Mouse (Mus musculus): Measurements from ENCODE around the gene Chst11. TPM values are rescaled to one million over a fixed set of nuclear protein-coding genes. Genes with fewer than 3 reads are reported as not detected.

Gene Chst11
- total RNA-seq, 2 experiments from 2014 or later: 40.8 to 75.4 TPM

DNA sequence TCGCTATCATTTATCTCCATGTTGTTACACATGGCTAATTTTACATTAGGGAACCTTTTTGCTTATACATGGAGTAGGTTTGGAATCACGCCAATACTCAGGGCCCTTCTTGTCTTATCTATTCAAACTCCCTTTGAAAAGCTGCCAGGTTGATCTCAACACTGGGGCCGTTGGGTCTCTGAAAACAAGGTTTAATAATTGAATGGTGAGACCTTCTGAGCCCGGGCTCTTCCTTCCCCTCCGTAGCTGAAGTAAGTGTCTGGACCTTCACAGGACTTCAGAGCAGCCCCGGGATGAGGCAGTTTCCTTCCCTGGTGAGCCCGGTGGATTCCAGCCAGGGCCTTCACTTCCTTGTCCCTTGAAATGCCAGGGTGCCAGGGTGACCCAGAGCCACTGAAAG lies 5.6 kb downstream of the Chst11 start:
- DNase-seq: peak; percentile 64 to 72

DNA sequence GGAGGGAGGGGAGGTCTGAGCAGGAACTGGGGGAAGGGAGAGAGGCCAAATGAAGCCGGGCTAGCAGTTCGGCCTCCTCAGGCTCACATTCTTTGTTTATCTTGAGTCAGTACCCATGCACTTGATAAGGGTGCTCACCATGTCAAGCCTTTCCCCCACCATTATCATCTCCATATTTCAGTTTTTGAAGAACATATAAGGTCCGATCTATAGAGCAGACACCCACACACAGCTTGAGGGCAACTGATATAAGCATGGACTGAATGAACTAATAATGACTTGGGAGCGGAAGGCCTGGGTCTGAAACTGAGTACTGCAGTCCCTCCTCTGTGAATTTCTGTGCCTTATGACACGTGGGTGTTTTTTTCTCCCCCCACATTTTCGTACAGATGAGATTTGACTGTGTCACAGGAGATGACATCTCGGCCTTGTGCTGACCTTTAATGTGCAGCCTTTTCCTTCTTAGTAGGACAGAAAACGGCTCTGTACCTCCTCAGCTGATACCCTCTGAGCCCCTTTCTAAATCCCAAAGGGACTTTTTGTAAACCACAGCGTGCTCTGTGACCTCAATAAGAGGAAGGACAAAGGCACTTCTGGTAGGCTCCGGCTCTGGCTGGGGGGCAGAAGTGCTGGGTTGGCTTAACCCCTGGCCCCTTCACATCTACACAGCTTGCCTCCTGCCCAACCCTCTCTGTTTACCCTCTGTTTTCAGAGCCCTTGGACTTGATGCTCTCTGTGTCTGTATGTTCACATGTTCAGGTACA lies 6.6 kb downstream of the Chst11 start:
- DNase-seq: no peak

DNA sequence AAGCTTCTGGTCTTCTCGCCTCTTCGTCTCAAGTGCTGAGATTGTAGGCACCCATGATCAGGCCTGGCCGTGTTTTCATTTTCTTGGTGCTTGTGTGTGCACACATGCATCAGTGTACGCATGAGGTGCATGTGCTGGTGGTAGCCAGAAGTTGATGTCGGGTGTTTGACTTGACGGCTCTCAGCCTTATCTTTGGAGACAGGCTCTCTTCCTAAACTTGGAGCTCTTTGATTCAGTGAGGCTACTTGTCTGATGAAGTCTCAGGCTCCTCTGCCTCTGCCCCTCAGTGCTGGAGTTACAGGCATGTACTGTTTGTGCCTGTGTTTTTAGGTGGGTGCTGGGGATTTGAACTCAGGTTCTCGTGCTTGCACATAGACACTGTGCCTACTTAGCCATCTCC lies 9.0 kb downstream of the Chst11 start:
- DNase-seq: no peak

DNA sequence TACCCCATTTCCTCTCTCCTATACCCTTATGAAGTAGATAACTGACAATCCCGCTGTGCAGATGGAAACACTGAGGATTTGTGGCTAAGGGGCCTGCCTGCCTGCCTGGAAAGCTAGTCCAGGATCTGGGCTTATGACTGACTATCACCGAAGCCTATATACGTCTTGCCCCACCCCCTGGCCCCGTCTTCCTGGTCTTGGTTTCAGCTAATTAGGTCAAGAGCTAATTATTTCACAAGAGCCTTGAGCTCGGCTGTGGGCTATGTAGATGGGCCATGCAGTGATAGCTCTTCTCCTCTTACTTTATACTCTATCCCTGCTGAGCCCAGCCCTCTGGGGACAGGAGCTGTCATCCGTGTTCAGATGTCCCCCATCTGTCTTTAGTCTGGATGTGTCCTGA lies 12.2 kb downstream of the Chst11 start:
- DNase-seq: no peak

DNA sequence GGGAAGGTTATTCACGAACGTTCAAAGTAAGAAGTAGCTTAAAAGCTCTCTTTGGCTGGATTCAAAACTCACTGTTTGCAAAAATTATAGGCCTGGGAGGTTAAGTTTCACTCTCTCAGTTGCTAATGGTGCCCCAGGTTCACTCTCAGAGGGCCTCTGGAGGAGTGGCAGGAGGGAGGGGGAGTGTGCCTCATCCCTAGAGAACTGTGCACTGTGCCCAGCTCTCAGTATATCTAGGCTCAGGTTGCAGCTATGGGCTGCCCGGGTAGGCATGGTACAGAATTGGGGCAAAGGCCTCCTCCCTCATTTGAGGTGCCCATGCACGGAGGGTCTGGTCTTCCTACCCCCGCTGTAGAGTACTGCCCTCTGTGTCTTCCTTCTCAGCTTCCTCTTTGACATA lies 14.9 kb downstream of the Chst11 start:
- no peak for DNase-seq

DNA sequence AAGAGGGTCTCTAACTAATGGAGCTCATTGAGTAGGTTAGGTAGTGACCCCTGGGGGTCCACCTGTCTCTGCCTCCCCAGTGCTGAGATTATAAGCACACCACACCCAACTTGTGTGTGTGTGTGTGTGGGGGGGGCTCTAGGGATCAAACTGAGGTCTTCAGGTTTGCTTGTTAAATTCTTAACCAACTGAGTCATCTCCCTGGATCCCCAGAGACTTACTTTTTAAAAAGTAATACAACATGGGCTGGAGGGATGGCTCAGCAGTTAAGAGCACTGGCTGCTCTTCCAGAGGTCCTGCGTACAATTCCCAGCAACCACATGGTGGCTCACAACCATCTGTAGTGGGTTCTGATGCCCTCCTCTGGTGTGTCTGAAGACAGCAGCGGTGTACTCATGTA lies 15.4 kb downstream of the Chst11 start:
- DNase-seq: no peak

DNA sequence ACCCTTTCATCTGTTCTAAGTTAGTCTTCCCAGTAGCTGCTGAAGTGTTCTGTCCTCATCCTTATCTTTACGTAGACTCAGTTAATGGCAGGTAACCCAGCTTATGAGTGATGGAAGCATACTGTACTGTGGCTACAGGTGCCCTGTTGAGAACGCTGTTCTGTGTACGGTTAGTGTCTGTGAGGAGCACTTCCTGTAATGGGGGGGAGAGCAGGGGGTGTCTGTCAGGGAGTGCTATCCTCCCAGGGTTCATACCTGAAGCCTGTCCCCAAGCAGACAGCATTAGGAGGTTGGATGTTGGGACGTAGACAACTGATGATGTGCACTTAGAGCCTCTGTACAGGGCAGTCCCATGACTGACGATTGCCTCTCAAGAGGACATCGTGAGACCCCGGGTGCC lies 18.6 kb downstream of the Chst11 start:
- DNase-seq: no peak

DNA sequence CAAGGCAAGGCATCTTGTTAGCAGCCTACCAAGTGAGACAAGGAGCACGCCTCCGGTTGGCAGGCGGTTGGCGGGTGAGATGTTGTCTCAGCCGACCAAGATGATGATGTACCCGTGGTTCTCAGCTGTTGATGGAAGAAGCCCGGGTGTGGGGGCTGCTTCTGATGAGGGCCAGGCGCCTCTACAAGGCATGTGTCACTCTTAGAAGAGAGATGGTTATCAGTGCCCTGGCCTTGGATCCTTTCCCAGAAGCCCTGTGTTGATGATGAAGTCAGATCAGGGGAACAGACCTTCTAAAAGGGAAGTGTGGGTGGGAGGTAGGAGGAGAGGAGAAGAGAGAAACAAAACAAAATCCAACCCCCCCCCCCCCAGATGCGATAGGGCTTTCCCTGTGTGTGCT lies 19.1 kb downstream of the Chst11 start:
- DNase-seq: peak; percentile 63 to 73

DNA sequence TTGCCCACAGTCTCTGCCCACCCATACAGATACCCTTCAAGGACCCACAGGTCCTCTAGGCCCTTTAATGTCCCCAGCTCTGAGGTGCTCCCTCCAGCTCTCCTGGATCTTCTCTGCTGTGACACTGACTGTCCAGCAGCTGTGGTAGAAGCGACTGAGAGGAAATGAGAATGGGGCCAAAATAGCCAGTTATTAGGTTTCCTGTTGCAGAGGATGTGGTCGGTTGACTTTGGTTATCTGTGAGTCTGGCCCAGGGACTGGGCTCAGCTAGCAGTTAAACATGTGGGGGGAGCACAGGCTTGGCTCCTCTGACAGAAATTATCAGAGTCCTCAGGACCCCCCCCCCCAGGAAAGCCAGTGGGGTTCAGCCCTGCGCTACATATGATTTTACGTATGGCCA lies 19.7 kb downstream of the Chst11 start:
- no peak for DNase-seq

DNA sequence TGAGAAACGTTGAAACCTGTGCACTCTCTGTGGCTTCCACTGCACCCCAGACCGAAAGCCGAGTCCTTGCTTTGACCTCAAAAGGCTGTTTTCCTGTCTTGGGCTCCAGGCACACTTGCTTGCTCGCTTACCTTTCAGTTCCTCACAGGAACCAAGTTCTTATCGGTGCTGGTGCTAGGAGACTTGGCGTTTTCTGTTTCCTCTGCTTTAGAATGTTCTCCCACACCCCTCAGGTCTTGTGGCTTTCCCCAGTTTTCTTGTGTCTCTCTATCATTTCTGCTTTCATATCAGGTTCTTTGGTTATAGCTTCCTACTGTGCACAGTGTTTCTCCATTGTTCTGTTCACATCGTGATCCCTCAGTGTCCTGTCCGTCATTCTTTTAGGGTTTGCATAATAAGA lies 21.0 kb downstream of the Chst11 start:
- DNase-seq: no peak

DNA sequence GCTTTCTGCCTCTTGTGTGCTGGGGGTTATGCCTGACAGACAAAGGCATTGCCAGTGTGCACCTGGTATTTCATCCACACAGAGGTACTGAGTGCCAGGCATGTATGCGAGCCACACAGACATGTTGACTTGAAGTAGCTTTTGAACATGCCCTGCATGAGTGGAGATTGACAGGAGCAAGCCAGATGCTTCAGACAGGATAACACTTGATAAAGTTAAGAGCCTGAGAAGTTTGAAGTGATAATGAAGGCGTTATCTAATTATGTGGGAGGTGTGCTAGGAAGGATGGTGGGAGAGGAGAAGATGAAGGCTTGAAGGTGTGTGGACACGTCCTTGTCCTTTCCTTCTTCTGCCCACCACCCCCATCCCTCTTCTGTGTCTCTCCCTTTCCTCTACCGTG lies 28.7 kb downstream of the Chst11 start:
- DNase-seq: no peak

DNA sequence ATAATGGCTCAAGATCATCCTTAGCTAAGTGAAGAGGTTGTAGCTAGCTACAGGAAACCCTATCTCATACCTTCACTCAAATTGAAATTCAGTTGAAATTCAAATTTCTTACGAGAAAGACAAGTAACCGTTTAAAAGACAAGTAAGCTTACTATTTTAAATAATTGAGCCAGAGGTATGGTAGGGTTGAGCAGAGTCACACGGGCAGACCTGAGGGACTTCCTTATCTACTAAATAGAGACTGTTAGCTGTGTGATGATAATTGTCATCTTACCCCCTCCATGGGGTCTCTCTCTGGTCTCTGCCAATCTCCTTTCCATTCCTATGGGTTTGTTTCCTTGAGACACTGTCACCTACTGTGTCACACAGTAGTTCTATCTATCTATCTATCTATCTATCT lies 30.6 kb downstream of the Chst11 start:
- no peak for DNase-seq

DNA sequence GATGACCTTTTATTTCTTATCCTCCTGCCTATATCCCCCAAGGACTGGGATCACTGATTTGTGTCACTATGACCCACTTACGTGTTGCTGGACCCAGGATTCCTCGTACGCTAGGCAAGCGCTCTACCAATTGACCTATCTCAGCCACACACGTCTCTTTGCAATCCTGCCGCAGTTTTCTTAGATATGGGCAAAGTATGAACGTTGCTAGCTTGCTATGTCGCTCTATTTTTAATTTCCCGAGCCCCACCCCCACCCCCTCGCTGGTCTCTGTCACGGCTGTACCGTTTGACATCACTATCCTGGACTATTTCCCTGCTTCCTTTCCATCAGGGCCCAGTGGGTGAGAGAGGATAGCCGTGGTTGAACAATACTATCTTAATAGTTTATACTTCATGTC lies 31.5 kb downstream of the Chst11 start:
- no peak for DNase-seq

DNA sequence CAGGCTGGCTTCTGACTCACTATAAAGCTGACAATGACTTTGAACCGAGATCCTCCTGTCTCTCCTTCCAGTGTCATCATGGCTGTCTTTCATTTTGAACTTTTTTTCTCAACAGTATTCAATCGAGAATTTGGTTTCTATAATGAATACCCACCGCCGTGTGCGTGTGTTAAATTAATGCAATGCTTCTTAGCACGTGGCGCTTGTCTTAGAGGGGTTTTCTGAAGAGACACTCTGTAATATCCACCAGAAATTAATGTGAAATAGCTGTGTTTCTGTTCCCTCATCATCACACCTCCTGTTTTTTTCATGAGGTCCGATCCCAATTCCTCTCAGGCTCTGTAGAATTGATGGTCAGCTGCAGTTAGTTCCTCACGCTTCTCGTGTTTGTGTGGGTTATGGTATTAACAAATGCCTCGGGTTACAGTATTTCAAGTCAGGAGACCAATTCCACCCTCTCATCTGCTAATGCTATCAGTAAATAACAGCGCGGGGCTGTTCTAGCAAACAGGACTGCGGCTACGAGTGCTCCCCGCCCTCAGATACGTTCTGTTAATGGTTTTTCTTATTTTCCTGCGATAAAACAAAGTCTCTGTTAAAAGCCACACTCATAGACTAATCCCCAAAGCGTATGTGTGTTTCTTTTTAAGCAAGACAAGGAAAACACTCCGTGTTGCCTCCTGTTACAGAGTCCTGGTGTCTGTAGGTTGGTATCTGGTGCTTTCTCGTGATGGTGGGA lies 32.6 kb downstream of the Chst11 start:
- no peak for DNase-seq

DNA sequence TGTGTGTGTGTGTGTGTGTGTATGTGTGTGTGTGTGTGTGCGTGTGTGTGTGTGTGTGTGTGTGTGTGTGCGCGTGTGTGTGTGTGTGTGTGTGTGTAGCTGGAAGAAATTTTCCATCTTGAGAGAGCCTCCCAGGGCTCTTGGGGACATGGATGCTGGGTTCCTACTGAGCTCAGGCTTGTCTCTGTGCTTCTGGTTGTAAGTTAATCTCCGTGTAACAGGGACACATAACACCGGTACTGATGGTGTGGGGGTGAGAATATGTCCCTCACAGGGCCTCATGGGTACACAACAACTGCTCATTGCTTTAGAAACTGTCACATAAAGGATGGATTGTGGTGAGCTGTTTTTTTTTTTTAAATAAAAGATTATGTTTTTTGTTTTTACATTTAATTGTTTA lies 33.2 kb downstream of the Chst11 start:
- DNase-seq: no peak

DNA sequence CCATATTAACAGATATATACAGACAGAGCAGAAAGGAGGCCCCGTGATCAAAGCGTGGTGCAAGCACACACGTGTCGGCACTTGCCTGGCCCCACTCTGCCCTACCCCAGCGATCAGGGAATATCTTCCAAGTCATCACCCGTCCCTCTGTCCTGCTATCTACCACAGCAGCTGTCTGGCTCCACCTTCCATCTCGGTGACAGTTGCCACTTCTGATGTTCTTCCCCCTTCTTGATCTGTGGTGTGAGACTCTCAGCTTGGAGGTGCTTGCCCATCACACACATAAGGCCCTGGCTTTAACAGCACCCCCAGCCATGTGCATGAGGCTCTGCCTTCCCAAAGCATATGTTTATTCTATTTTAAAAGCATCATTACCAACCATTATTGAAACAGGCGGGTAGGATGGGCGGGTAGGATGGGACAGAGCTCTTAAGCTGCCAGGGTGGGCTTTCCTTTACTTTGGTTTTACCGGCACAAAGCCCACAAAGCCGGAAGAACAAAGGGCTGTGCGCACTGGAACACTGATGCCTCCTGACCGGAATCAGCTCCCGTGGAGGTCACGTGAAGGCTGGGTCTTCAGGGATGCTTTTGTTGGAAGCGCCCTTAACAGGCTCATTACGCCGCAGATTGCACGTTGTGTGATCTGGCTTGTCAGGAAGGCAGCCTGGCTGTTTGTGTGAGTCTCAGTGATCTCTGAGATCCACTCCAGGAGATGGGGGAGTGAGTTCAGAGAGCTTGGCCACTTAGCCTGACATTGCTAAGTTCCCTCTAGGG lies 34.4 kb downstream of the Chst11 start:
- no peak for DNase-seq

DNA sequence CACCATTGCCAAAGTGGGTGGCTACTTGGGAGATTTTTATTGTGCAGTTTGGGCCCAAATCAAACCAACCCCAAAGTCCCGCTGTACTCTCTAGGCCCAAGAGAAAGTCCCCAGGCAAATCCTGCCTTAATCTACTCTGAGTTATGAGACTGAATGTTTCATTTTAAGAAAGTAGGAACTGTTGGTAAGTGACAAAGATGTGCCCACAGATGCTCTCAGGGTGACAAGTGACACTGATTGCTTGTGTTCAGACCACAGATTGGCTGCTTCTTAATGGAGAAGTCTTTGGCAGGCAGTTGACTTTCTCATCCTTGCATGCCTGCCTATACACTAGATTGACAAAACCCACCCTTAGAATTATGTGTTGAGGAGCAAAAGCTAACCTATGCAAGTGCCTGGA lies 37.3 kb downstream of the Chst11 start:
- DNase-seq: no peak

DNA sequence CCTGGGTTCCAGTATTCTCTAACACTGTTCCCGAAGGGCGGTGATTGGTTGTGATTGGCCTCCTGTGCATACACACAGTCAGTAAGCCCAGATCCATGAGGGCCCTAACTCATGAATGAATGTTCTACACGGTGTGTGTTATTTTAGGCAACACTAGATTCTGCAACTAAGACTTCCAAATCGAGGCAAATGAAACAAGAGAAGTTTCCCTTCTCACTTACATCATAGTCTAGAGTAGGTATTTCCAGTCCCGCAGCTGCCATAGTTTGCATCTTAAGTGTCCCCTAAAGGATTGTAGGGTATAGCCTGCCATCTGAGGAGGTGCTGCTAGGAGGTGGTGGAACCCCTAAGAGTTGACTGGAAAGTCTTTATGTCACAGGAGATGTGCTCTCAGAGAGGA lies 40.9 kb downstream of the Chst11 start:
- no peak for DNase-seq

DNA sequence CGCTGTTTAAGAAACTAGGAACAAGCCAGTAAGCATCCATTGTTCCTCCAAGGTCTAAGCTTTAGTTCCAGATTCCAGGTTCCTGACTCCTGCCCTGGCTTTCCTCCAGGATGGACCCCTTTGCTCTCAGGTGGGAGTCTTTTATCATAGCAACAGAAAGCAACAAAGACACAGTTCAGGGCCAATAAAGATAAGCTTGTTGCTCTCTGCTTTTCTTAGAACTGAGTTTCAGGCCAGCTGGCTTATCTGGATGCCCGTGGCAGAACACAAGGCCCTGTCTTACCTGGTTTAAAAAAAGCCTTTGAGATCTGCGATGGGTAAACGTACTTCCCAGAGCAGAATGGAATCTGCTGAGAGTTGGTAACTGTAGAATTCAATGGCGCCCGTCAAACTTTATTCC lies 42.4 kb downstream of the Chst11 start:
- DNase-seq: no peak

DNA sequence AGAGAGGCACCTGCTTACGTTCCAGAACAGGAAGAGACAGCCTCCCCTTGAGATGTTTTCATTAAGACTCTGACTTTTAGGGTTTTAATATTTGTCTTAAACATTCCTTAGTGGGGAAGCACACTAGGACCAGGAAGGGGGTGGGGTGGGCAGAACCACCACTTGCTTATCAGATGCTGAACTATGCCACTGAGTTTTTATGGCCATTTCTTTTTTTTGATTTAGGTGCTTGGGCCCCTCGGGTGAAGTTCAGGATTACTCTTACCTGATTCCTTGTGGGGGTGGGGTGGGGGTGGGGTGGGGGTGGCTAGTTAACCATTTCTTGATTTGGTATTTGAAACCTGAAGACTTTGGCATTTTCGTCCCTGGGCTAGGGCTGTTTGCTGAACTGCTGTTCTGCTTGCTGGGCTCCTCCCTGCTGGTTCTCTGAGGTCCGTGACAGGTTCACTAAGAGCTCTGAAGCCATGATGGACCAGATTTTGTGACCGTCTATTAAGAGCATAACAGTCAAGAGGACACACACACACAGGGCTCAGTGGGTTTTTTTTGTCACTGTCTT lies 44.9 kb downstream of the Chst11 start:
- DNase-seq: no peak

DNA sequence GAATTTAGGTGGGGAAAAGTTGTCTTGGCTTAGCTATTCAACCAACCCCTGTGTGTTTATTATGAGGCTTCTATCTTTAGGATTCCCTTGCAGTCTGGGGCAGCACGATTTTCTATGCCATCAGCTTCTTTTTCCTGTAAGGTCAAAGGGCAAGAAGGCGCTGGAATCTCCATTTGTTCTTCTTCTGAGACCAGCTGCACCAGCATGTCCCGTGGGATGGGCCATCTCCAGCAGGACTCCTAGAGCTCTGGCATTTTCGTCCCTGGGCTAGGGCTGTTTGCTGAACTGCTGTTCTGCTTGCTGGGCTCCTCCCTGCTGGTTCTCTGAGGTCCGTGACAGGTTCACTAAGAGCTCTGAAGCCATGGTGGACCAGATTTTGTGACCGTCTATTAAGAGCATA lies 45.6 kb downstream of the Chst11 start:
- DNase-seq: no peak

DNA sequence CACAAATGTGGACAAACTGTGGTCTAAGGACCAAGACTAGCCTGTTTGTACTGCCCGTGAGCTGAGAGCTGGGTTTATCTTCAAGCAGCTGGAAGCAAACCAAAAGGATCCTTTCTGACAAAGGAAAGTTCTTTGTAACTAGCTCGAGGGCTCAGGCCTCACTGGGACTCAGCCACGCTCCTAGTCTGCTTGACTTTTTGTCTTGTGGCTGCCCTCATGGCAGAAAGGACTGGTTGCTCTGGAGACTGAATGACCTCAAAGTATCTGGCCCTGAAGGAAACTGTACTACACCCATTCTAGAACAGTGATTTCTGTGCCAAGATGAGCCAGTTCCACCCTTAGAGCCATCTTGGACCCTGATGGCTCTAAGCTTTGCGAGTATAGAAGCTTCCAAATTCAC lies 46.3 kb downstream of the Chst11 start:
- DNase-seq: peak in 1 of 2 experiments; percentile 37

DNA sequence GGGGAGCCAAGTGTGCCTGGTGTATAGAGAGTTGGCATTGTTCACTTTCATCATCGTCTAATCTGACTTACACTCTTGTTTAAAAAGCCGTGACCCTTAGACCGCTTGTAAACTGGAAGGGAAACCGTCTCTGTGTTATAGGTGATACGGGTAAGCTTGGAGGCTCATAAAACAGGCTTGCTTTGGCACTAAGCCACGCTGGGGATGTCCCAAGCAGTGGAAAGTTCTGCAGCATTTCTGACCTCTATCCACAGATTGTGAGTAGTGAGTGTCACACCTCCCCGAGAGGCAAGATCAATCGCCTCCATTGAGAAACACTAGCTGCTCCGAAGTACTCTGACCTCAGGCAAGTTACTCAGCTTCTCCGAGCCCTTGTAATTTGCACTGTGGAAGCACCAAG lies 47.3 kb downstream of the Chst11 start:
- DNase-seq: peak; percentile 50 to 67
